Mouse (Mus musculus) cerebellum, postnatal 4 days (tissue): ENCODE data around the gene Adamtsl4.
A peak's percentile ranks its signal among the peaks of the same experiment; 100 is the strongest.

ENCODE experiments used
- DNase-seq, 2 experiments: peaks; one replicate each; pipeline ENCODE4 v3.0.0; 2022; ENCODE audit warnings: low spot score in 2 of 2, mixed read lengths in 1 of 2

Gene Adamtsl4

GRCm38 (mm10) chr3:95687524-95688421 is at the start of gene Adamtsl4:
Gene Adamtsl4, minus strand, starts transcription at chr3:95687917.
- DNase-seq = peak in 1 of 2 experiments; percentile 30

GRCm38 (mm10) chr3:95735071-95735670 is 47.5 kb upstream of the Adamtsl4 start:
- DNase-seq = no peak

GRCm38 (mm10) chr3:95734092-95734702 is 46.5 kb upstream of the Adamtsl4 start:
- no peak for DNase-seq

- no peak for DNase-seq
Measured at GRCm38 (mm10) chr3:95732744-95733521, 45.2 kb upstream of the Adamtsl4 start.

- no peak for DNase-seq
Measured at GRCm38 (mm10) chr3:95732297-95732696, 44.6 kb upstream of the Adamtsl4 start.

- DNase-seq = no peak
Measured at GRCm38 (mm10) chr3:95731802-95732201, 44.1 kb upstream of the Adamtsl4 start.

- no peak for DNase-seq
Measured at GRCm38 (mm10) chr3:95730431-95730830, 42.7 kb upstream of the Adamtsl4 start.

GRCm38 (mm10) chr3:95728906-95729305 is 41.2 kb upstream of the Adamtsl4 start:
- no peak for DNase-seq

- DNase-seq = no peak
Measured at GRCm38 (mm10) chr3:95726696-95727358, 39.1 kb upstream of the Adamtsl4 start.

- DNase-seq = no peak
Measured at GRCm38 (mm10) chr3:95725863-95726262, 38.1 kb upstream of the Adamtsl4 start.

GRCm38 (mm10) chr3:95722386-95722785 is 34.7 kb upstream of the Adamtsl4 start:
- DNase-seq = no peak

- no peak for DNase-seq
Measured at GRCm38 (mm10) chr3:95718153-95718552, 30.4 kb upstream of the Adamtsl4 start.

GRCm38 (mm10) chr3:95716075-95716474 is 28.4 kb upstream of the Adamtsl4 start:
- no peak for DNase-seq

GRCm38 (mm10) chr3:95709967-95710366 is 22.2 kb upstream of the Adamtsl4 start:
- no peak for DNase-seq

- no peak for DNase-seq
Measured at GRCm38 (mm10) chr3:95709044-95709443, 21.3 kb upstream of the Adamtsl4 start.

GRCm38 (mm10) chr3:95707497-95707896 is 19.8 kb upstream of the Adamtsl4 start:
- no peak for DNase-seq

GRCm38 (mm10) chr3:95706273-95706672 is 18.6 kb upstream of the Adamtsl4 start:
- no peak for DNase-seq

- no peak for DNase-seq
Measured at GRCm38 (mm10) chr3:95704612-95705011, 16.9 kb upstream of the Adamtsl4 start.

GRCm38 (mm10) chr3:95703276-95703675 is 15.6 kb upstream of the Adamtsl4 start:
- no peak for DNase-seq

- peak in 1 of 2 experiments; percentile 49 for DNase-seq
Measured at GRCm38 (mm10) chr3:95701877-95702540, 14.3 kb upstream of the Adamtsl4 start.

GRCm38 (mm10) chr3:95701085-95701484 is 13.4 kb upstream of the Adamtsl4 start:
- no peak for DNase-seq
